Mouse (Mus musculus): Measurements from ENCODE around the gene Kctd14. TPM values are rescaled to one million over a fixed set of nuclear protein-coding genes. Genes with fewer than 3 reads are reported as not detected.
"Not testable (repeated sequence)": the region's sequence is repeated elsewhere in the genome, so short reads cannot be mapped to it uniquely, and the experiment has no call there.

The Kctd14 gene
- 0.33 and 0.40 TPM in 2 replicates for polyA plus RNA-seq (2016; fragmentation: Nextera tagmentation; extraction: Ambion mirVana)

- 77% methylated on average over 2 of the region's 2 CpGs for WGBS
- H3K27ac ChIP-seq; H3K4me3 ChIP-seq; DNase-seq (ENCODE audit: extremely low spot score, low spot score); H3K9me3 ChIP-seq; H3K36me3 ChIP-seq (replicated peaks): not testable (repeated sequence)
- peaks cover 21% of the 10 kb centered on the region for H3K27me3 ChIP-seq (ENCODE audit: poor library complexity, severe bottlenecking)
- peaks cover 19% of the 10 kb centered on the region for H3K4me1 ChIP-seq
Observed at GRCm38 (mm10) chr7:97451023-97451422, at the start of gene Kctd14. Gene Kctd14 (plus strand): TSS chr7:97451323.

- Histone ChIP-seq H3K36me3 (replicated peaks) (peaks cover 79% of the 10 kb centered on the region), H3K9me3 (peaks cover 11% of the 10 kb centered on the region; the same call in 1 of the 2 replicates)
- 94% methylated on average over 10 of the region's 10 CpGs for WGBS
Observed at GRCm38 (mm10) chr7:97407145-97407544, 44.0 kb upstream of the Kctd14 start.

GRCm38 (mm10) chr7:97411106-97411505 is 40.0 kb upstream of the Kctd14 start:
- DNase-seq (ENCODE audit: extremely low spot score, low spot score), result no peak
- Histone ChIP-seq H3K27me3 (ENCODE audit: poor library complexity, severe bottlenecking) (no peaks in the 10 kb centered on the region), H3K36me3 (replicated peaks) (peaks cover 59% of the 10 kb centered on the region), H3K4me3 (no peak overlapping the region), H3K4me1 (no peaks in the 10 kb centered on the region), H3K27ac (no peak overlapping the region), H3K9me3 (no peaks in the 10 kb centered on the region)
- WGBS, result 88% methylated on average over 2 of the region's 2 CpGs

More at GRCm38 (mm10) chr7:97407145-97407544, 44.0 kb upstream of the Kctd14 start:
- DNase-seq (ENCODE audit: extremely low spot score, low spot score), result no peak
- H3K27ac ChIP-seq, result no peak overlapping the region
- no peaks in the 10 kb centered on the region for H3K4me1 ChIP-seq
- H3K27me3 ChIP-seq (ENCODE audit: poor library complexity, severe bottlenecking), result no peaks in the 10 kb centered on the region
- H3K4me3 ChIP-seq, result no peak overlapping the region

GRCm38 (mm10) chr7:97411575-97411974 is 39.5 kb upstream of the Kctd14 start:
- Histone ChIP-seq H3K36me3 (replicated peaks) (peaks cover 59% of the 10 kb centered on the region), H3K27me3 (ENCODE audit: poor library complexity, severe bottlenecking) (no peaks in the 10 kb centered on the region), H3K4me1 (no peaks in the 10 kb centered on the region), H3K4me3 (no peak overlapping the region), H3K9me3 (no peaks in the 10 kb centered on the region), H3K27ac (no peak overlapping the region)
- no peak for DNase-seq (ENCODE audit: extremely low spot score, low spot score)
- WGBS, result 84% methylated on average over 3 of the region's 3 CpGs

DNA sequence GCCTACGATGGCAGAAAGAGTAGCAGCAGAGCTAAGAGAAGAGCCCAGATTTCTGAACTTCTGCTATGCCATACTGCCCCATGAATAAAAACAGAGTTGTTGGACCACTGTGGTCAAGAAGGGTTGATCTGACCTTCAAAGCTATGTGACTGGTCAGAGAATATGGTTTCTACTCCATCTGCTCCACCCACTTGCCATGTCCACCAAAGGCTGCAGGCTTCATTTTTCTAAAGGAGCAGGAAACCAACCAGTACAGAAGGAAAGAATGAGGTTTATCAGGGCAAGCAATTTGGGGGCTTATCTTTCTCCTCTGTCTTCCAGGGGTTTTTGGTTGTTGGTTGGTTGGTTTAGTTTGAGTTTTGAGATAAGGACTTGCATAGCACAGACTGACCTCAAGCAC is 37.1 kb upstream of the Kctd14 start:
- Histone ChIP-seq H3K4me1 (peaks cover 3% of the 10 kb centered on the region; the same call in 1 of the 2 replicates), H3K27me3 (ENCODE audit: poor library complexity, severe bottlenecking) (no peaks in the 10 kb centered on the region), H3K27ac (no peak overlapping the region), H3K4me3 (no peak overlapping the region), H3K36me3 (replicated peaks) (peaks cover 38% of the 10 kb centered on the region), H3K9me3 (no peaks in the 10 kb centered on the region)
- DNase-seq (ENCODE audit: extremely low spot score, low spot score), result no peak
- WGBS, result 95% methylated on average over 1 of the region's 1 CpGs

DNA sequence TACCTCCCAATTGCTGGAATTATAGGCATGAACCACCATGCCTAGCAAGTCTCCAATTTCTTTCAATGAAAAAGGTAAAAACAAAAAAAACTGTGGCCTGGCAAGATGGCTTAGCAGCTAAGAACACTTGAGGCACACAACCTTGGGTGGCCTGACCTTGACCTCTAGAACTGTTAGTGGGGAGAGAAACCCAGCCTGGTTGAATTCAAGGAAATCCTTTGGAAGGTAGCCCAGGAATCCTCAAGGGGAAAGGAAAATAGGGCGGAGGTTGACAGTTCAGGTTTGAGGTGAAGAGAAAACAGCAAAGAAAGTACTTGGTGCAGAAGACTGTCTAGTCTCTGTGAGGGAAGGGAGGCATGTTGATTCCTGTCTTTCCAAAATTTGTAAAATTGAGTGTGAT is 36.7 kb upstream of the Kctd14 start:
- peaks cover 5% of the 10 kb centered on the region; the same call in 1 of the 2 replicates for H3K4me1 ChIP-seq
- no peaks in the 10 kb centered on the region for H3K27me3 ChIP-seq (ENCODE audit: poor library complexity, severe bottlenecking)
- H3K36me3 ChIP-seq (replicated peaks), result peaks cover 34% of the 10 kb centered on the region
- 90% methylated on average over 1 of the region's 1 CpGs for WGBS
- no peaks in the 10 kb centered on the region for H3K9me3 ChIP-seq
- DNase-seq (ENCODE audit: extremely low spot score, low spot score), result no peak
- no peak overlapping the region for H3K4me3 ChIP-seq
- no peak overlapping the region for H3K27ac ChIP-seq

GRCm38 (mm10) chr7:97414915-97415687 is 36.0 kb upstream of the Kctd14 start:
- no peaks in the 10 kb centered on the region for H3K27me3 ChIP-seq (ENCODE audit: poor library complexity, severe bottlenecking)
- H3K4me3 ChIP-seq, result no peak overlapping the region
- H3K36me3 ChIP-seq (replicated peaks), result peaks cover 28% of the 10 kb centered on the region
- H3K27ac ChIP-seq, result no peak overlapping the region
- H3K9me3 ChIP-seq, result no peaks in the 10 kb centered on the region
- 69% methylated on average over 9 of the region's 9 CpGs for WGBS
- DNase-seq (ENCODE audit: extremely low spot score, low spot score), result no peak
- H3K4me1 ChIP-seq, result peaks cover 5% of the 10 kb centered on the region; the same call in 1 of the 2 replicates

- no peak for DNase-seq (ENCODE audit: extremely low spot score, low spot score)
- Histone ChIP-seq H3K27ac (no peak overlapping the region), H3K4me3 (no peak overlapping the region), H3K27me3 (ENCODE audit: poor library complexity, severe bottlenecking) (no peaks in the 10 kb centered on the region), H3K9me3 (no peaks in the 10 kb centered on the region), H3K4me1 (peaks cover 5% of the 10 kb centered on the region; the same call in 1 of the 2 replicates), H3K36me3 (replicated peaks) (peaks cover 14% of the 10 kb centered on the region)
- 76% methylated on average over 4 of the region's 4 CpGs for WGBS
Observed at GRCm38 (mm10) chr7:97416473-97416872, 34.6 kb upstream of the Kctd14 start.

GRCm38 (mm10) chr7:97416906-97417777 is 34.0 kb upstream of the Kctd14 start, which contains the start of gene Thrsp:
Gene Thrsp (minus strand): TSS chr7:97417730.
- H3K27ac ChIP-seq, result no peak within 1 kb of the TSS
- peaks cover 10% of the 10 kb centered on the region for H3K36me3 ChIP-seq (replicated peaks)
- DNase-seq (ENCODE audit: extremely low spot score, low spot score), result no peak
- WGBS, result 85% methylated on average over 25 of the region's 25 CpGs
- no peaks in the 10 kb centered on the region for H3K9me3 ChIP-seq
- H3K4me3 ChIP-seq, result no peak within 1 kb of the TSS
- H3K27me3 ChIP-seq (ENCODE audit: poor library complexity, severe bottlenecking), result no peaks in the 10 kb centered on the region
- peaks cover 5% of the 10 kb centered on the region; the same call in 1 of the 2 replicates for H3K4me1 ChIP-seq

GRCm38 (mm10) chr7:97418717-97419116 is 32.4 kb upstream of the Kctd14 start:
- H3K4me3 ChIP-seq, result no peak overlapping the region
- H3K27ac ChIP-seq, result no peak overlapping the region
- 75% methylated on average over 5 of the region's 5 CpGs for WGBS
- H3K27me3 ChIP-seq (ENCODE audit: poor library complexity, severe bottlenecking), result no peaks in the 10 kb centered on the region
- no peaks in the 10 kb centered on the region for H3K36me3 ChIP-seq (replicated peaks)
- H3K4me1 ChIP-seq, result peaks cover 5% of the 10 kb centered on the region; the same call in 1 of the 2 replicates
- no peak for DNase-seq (ENCODE audit: extremely low spot score, low spot score)
- H3K9me3 ChIP-seq, result no peaks in the 10 kb centered on the region

DNA sequence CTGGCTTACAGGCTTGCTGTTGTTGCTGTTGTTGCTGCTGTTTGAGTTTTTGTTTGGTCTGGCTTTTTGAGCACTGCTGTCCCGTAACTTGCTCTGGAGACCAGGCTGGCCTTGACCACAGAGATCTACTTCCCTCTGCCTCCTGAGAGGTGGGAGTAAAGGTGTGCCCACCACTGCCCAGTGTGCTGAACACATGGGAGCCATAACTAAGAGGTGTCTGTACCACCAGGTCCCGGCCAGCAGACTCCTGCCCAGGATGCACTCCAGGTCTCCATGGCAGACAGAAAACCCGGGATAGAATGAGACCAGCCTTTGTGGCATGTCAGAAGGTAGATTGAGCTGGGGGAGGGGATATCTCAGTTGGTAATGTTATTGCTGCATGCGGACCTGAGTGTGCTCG is 32.0 kb upstream of the Kctd14 start:
- Histone ChIP-seq H3K27me3 (ENCODE audit: poor library complexity, severe bottlenecking) (no peaks in the 10 kb centered on the region), H3K4me1 (peaks cover 5% of the 10 kb centered on the region; the same call in 1 of the 2 replicates), H3K4me3 (no peak overlapping the region), H3K27ac (no peak overlapping the region), H3K36me3 (replicated peaks) (no peaks in the 10 kb centered on the region), H3K9me3 (no peaks in the 10 kb centered on the region)
- no peak for DNase-seq (ENCODE audit: extremely low spot score, low spot score)
- WGBS, result 86% methylated on average over 5 of the region's 5 CpGs

DNA sequence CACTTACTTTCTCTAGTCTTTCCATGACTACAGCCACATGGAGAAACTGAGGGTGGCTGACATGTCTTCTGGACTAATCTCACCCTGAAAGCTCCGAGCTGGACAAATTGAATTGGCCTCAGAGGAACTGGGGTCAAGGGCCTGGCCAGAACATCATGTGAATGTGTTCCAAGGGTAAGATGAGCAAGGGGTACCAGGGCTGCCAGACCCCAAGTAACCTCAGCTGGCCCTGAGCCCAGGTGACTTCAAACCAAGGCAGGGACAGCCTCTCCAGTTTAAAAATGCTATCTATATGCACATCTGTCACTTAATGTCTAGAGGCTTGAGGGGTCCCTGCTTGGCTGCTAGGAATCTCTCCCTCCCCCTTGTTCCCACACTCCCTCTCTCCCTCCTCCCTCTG is 30.7 kb upstream of the Kctd14 start:
- Histone ChIP-seq H3K9me3 (no peaks in the 10 kb centered on the region), H3K27ac (no peak overlapping the region), H3K36me3 (replicated peaks) (no peaks in the 10 kb centered on the region), H3K27me3 (ENCODE audit: poor library complexity, severe bottlenecking) (no peaks in the 10 kb centered on the region), H3K4me3 (no peak overlapping the region), H3K4me1 (peaks cover 10% of the 10 kb centered on the region)
- no peak for DNase-seq (ENCODE audit: extremely low spot score, low spot score)
- WGBS, result 69% methylated on average over 1 of the region's 1 CpGs
